Mouse (Mus musculus): ENCODE data around the gene Clic5.
A peak's percentile ranks its signal among the peaks of the same experiment; 100 is the strongest.

Clic5 gene

DNA sequence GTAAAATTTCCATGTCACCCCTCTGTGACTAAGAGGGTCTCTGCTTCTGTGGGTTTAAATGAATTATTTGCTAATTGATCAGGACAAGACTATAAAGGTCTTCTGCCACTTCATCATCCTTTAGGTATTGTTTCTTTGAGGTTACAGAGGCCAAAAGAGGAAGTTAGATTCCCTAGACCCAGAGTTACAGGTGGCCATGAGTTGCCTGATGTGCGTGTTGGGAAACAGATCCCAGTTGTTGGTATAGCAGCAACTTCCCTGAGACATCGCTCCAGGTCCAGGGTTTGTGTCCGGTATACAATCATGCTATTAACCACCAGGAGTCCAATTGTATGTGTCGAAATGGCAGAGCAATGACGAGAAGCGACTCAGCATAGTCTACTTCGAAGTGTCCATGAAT lies 81.7 kb downstream of the Clic5 start:
- DNase-seq (ENCODE audit: low spot score) = no peak

DNA sequence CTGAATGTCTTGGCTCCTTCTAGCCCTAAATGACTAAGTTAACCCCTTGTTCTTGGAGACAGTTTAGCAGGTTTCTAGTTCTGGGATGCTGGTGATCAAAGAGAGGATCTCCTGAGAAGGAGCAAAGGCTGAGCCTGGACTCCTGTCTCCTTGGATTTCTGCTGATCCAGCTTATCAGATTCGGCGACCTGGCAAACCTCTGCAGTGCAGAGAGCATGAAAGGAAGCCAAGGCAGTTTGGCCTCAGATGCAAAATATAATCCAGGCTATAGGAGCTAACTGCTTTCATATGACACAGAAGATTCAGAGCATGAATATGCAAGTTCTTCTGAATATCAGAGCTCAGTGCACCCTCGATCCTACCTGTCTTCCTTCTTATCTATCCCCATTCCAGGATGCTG lies 83.0 kb downstream of the Clic5 start:
- no peak for DNase-seq (ENCODE audit: low spot score)

DNA sequence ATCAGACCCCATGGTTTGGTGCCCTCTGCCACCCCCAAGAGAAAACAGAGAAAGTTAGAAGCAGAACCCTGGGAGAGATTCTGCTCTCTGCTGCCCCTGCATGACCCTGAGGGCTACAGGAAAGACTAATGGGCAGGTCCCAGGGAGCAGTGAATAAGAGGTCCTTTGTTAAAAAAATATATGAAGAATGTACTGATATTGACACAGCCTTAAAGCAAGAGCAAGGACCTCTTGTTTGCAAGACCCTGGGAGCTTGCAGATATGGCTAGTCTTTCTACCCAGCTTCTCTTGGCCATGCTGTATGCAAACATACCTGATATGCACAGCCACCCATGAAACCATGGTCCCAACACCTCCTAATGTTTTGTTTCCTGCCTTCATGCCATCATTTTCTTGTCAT lies 86.4 kb downstream of the Clic5 start:
- DNase-seq (ENCODE audit: low spot score) = no peak

DNA sequence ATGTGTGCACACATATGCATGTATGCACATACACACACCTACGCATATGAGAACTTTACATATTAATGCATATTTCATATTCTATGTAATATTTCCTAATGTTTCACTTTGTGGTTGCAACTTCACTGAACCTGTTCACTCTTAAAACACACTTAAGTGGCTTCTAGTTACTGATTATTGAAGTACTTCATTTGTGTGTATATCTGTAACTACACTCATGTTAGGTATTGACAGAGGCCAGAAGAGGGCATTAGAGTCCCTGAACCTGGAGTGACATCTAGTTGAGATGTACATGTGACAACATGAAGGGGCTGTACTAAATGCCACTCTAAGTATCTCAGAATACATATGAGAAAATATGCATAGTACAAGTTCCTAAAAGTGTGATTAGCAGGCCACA lies 99.9 kb downstream of the Clic5 start:
- no peak for DNase-seq (ENCODE audit: low spot score)

DNA sequence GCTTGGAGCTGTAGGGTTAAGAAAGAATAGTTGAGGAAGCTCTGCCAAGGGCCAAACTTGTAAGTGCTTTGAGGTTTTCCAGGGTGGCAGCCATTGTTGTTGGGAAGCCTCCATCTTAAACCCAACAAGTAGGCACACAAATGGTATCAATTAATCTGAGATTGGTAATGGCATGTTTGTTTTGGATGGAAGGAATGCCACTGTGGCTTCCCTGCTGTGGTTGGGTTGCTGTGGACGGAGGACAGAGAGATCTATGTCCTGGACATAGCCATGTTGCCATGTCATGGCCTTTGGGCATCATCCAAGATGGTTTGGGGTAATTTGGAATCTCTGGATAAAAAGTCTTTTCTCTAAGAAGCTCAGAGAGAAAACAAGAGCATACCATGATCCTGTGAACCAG lies 108.8 kb downstream of the Clic5 start:
- DNase-seq (ENCODE audit: low spot score) = no peak

DNA sequence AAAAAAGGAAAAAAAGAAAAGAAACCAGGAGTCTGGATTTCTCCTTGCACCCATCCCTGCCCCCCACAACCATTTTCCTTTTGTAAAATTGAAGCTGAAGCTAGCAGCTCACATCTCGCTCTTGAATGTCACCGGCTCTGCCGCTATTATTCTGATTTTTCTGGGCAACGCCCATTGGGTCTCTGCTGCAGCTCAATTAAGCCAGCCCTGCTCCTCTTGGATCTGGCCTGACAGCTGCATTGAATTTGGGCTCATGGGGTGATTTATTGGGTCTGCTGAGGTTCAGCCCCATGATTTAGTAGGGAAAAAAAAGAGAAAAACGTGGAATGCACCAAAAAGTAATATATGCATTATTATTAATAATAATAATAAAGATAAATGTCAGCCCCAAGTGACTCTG lies 111.9 kb downstream of the Clic5 start:
- no peak for DNase-seq (ENCODE audit: low spot score)

DNA sequence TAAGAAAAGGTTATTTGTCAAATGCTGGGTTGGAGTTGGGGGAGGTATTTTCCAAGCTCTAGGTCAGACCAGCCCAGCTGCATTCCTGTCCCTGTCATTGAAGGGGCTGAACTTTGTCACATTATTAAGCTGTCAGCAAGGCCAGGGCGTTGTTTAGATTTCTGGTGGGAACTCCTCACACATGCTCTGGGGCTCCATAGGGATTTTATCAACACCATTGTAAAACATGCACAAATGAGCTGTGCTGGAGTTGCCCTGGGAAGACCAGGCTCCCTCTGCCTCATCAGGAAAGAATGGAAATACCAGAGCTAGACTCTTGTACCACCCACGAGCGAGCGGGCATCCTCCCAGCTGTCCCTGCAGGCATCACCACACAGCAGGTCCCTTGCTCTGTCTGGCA lies 112.3 kb downstream of the Clic5 start:
- peak; percentile 2 for DNase-seq (ENCODE audit: low spot score)

DNA sequence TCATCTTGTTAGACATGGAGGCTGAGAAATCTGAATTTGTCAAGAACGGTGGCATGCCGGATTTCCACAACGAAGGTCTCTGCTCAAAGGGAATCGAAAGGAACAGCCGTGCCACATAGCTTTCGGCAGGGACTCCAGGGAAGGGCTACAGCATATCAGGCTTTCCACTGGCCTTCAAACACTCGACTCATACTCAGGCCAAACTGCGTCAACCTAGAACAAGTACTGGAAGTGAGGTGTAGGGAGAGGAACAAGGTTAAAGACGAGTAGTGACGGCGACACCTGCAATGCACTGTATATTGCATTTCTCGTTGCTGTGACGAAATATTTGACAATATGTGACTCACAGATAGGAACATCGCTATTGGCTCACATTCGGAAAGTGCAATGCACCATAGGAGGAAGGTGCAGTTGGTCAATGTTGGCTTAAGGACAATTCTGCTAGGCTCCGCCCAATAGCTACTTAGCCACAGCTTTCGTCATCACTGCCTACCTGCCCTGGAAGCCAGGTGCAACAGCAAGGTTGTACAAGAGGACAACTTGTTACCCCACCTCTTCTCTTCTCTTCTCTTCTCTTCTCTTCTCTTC lies 112.9 kb downstream of the Clic5 start:
- DNase-seq (ENCODE audit: low spot score) = no peak

DNA sequence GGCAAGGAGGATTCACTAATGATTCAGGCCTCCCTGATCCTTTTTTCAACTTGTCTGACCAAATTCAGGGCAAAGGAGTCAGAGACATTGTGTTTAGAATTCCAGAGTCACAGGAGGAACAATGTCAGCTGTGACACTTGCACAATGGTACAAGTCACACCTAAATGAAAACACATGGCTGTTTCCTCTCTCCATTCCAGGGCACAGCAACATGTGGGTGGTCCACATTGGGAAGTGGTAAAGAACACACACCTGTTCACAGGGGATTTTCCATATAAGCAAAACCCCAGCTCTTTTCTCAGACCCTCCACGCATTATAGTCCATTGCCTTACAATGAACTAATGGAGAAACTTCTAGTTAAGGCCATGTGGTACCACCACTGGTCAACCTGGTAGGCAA lies 115.7 kb downstream of the Clic5 start:
- no peak for DNase-seq (ENCODE audit: low spot score)

DNA sequence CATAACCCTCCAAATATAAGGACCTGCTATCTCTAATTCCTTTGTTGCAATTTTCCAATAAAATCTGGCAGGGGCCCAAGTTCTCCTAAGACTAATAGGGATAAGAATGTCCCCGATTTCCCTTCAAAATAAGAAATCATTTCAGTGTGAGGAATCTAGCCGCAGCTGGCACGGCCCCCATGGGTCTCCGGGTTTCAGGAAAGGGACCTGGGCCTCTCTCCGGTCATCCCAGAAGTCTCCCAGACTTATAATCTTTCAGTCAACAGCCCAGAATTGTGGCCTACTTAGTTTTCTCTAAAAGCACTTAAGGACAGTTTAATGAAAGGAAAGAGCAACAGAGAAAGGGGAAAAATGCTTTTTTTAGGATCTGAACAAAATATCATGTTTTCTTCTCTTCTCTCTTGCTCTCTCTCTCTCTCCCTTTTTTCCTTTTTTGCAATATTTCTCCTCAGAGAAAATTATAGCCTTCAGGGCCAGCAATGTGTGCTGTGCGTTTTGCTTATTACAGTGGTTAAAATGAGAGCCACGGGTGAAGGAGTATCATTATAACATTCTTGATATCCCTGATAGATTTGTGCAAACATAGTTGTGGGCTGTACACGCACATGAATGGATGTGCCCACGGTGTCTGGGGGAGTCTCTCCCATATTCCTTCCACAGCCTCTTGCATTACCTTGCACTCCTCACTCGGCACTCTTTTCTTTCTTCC lies 121.7 kb downstream of the Clic5 start:
- DNase-seq (ENCODE audit: low spot score) = no peak

DNA sequence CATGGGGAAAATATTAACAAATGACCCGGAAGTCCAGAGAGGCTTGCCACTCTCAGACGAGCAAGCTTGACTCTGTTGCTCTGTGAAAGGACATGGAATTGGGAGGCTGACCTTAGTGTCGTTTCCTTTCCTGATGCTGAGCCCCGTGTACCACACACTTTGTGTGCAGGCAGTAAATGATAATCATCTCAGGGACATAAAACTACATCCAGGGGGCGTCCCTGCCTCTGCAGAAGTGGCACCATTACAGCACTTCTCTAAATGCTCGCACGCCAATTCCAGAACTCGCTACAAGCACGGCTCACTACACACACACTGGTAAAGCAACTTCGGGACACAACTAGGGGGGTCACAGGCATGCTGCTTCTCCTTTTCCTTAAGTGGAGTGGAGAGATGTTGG lies 136.9 kb downstream of the Clic5 start:
- no peak for DNase-seq (ENCODE audit: low spot score)

DNA sequence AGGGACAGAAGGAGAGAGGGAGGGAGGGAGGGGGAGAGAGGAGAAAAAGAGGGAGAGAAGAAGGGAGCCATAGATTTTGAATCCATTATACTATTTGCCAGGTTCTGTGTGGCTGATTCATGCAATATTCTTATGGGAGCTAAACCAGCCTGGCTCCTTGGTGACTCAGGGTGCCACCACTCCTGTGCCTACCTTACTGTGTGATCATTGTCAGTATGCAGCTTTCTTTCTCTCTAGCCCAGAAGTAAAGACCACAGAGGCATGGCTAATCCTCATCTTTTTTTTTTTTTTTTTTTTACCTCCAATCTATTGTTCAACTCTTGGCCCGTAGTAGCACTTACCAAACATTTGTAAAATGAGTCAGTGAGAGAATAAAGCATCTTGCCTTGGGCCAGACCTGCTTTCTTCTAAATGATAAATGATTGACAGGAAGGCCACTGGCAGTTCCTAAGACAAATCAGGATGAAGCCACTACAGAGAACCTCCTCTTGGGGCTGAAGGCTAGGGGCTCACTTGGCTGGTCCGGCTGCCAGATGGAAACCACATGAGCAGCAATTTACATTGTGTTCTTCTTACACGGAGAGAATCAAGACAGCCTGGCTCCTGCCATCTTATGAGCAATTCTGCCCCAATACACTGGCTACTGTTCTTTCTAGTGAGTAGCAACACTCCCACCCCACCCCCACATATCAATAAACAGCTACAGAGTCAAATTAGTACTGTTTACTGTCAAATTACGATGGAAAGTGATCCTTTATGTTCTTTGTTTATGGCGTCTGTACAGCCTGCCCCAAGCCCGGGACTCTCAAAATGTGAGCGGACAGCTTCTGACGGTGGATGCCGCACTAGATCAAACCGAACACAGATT lies 139.1 kb downstream of the Clic5 start:
- peak; percentile 4 for DNase-seq (ENCODE audit: low spot score)

DNA sequence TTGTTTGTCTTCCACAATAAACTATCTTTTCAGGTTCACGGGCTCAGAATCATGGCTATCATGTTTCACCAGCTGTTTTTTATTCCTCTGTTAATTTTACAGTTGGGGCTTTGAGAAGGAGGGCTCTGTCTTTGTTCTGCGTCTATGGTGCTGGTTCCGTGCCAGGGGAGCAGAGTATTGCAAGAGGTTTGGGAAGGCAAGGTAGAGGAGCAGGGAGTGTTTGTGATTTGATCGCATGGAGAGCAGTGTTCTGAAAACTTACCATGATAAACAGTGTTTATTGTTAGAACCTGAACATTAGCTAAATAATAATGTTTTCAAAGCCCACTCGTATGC lies 139.7 kb downstream of the Clic5 start:
- no peak for DNase-seq (ENCODE audit: low spot score)
